Mouse (Mus musculus): Measurements from ENCODE around the gene Foxa2. TPM values are rescaled to one million over a fixed set of nuclear protein-coding genes. Genes with fewer than 3 reads are reported as not detected.

Gene Foxa2
- polyA plus RNA-seq, 1 experiment from 2014 or later, result 0.74 TPM

- WGBS, result under 1% methylated on average over 11 of the region's 11 CpGs
- Histone ChIP-seq H3K4me3 (ENCODE audit: low read depth, low read length) (no peak overlapping the region), H3K27ac (replicated peaks; ENCODE audit: low read depth, low read length) (no peak overlapping the region), H3K9me3 (ENCODE audit: control insufficient read depth, low read length) (no peaks in the 10 kb centered on the region), H3K4me2 (ENCODE audit: low read depth, low read length) (no peak overlapping the region), H3K36me3 (ENCODE audit: control insufficient read depth, insufficient read depth, low read length) (no peaks in the 10 kb centered on the region), H3K27me3 (replicated peaks; ENCODE audit: control insufficient read depth, insufficient read depth, low read length) (peaks cover 97% of the 10 kb centered on the region), H3K4me1 (ENCODE audit: control insufficient read depth, insufficient read depth, low read length) (no peaks in the 10 kb centered on the region), H3K9ac (ENCODE audit: low read depth, low read length) (no peak overlapping the region)
- no peak for ATAC-seq (ENCODE audit: low read depth)
- DNase-seq (ENCODE audit: low spot score), result no peak
Observed at GRCm38 (mm10) chr2:148030613-148030935, 16.2 kb downstream of the Foxa2 start.

DNA sequence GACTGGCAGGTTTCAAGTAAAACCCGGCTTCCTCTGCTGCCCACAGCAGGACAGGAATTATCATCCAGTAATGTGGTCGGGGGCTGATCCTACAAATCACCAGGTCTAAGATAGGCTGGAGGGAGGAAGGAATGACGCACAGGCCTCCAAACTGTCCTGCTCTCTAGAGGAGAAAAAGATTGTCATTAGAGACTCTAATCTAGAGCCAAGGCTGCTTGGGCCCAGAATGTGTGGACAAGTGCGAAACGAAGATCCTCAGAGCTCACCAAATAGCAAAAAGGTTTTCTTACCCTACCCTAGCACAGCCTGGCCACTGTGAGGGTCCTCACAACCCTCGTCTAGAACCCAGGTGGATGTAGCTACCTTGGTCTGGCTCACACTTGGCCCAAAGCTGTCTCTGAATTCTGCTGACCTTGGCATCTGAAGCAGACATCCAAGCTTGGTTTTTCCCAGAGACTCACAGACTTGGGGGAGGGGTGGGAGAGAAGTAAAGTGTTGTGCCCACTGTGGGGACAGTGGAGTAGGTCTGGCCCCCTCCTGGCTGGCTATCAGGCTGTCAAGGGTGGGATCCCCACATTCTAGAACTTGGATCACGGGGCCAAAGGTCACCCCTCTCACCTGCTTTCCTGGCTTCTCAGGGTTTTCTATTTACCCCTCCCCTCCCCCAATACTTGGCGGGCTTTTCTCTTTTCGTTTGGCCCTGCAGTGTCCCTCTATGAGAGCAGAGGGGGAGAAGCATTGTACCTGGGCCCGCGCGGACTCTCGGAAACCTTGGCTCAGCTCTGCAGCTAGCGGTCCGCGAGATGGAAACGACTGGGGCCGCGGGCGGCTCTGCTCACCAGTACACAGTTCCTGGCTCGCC lies 16.8 kb downstream of the Foxa2 start:
- Histone ChIP-seq H3K27me3 (replicated peaks; ENCODE audit: control insufficient read depth, insufficient read depth, low read length) (peaks cover 97% of the 10 kb centered on the region), H3K27ac (replicated peaks; ENCODE audit: low read depth, low read length) (no peak overlapping the region), H3K4me1 (ENCODE audit: control insufficient read depth, insufficient read depth, low read length) (no peaks in the 10 kb centered on the region), H3K36me3 (ENCODE audit: control insufficient read depth, insufficient read depth, low read length) (no peaks in the 10 kb centered on the region), H3K4me3 (ENCODE audit: low read depth, low read length) (no peak overlapping the region), H3K4me2 (ENCODE audit: low read depth, low read length) (no peak overlapping the region), H3K9ac (ENCODE audit: low read depth, low read length) (no peak overlapping the region), H3K9me3 (ENCODE audit: control insufficient read depth, low read length) (no peaks in the 10 kb centered on the region)
- no peak for ATAC-seq (ENCODE audit: low read depth)
- WGBS, result 2% methylated on average over 21 of the region's 21 CpGs
- no peak for DNase-seq (ENCODE audit: low spot score)

DNA sequence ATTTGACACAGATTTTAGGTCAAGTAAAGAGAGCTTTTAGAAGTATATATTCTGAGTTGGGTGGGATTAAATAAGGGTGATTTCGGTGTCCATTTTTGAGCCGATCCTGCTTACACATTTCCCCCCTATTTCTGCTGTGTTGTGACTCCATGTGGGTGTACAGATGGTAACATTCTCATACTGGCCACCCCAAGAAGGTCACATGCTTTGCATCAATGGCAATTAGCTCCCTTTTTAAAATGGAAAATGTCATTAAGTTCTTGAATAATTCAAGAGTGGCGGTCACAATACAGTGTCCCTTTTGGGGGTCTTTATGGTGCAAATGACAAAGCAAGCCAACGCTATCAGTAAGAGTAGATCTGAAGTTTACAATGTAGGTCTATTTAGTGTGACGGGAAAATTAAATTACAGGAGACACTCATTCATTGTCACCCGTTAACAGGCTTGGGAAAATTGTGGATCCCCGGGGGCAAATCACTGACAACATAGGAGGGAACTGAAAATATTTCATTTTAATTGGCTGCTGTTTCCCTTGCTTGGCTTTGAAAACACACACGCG lies 17.6 kb downstream of the Foxa2 start:
- ATAC-seq (ENCODE audit: low read depth) (no peak), DNase-seq (ENCODE audit: low spot score) (no peak)
- Histone ChIP-seq H3K4me3 (ENCODE audit: low read depth, low read length) (no peak overlapping the region), H3K36me3 (ENCODE audit: control insufficient read depth, insufficient read depth, low read length) (no peaks in the 10 kb centered on the region), H3K9ac (ENCODE audit: low read depth, low read length) (no peak overlapping the region), H3K27ac (replicated peaks; ENCODE audit: low read depth, low read length) (no peak overlapping the region), H3K4me1 (ENCODE audit: control insufficient read depth, insufficient read depth, low read length) (no peaks in the 10 kb centered on the region), H3K27me3 (replicated peaks; ENCODE audit: control insufficient read depth, insufficient read depth, low read length) (peaks cover 97% of the 10 kb centered on the region), H3K9me3 (ENCODE audit: control insufficient read depth, low read length) (no peaks in the 10 kb centered on the region), H3K4me2 (ENCODE audit: low read depth, low read length) (no peak overlapping the region)
- 19% methylated on average over 9 of the region's 9 CpGs for WGBS

DNA sequence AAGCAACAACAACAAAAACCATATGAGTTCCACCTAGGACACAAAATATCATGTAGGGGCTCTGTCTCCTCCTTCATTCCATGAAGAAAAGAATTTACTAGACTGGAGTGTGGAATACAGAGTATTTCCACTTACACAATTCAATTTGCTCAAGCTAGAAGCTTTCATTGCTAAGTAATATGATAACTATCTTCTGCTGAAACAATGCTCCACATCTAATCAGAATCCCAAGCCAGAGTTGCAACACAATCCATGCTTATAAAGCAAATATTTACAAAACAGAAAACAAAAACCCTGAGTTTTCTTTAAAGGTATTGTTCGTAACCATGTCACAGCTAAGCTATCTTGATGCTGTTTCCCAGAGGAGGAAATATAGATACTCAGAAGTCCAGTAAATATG lies 20.4 kb downstream of the Foxa2 start:
- peaks cover 98% of the 10 kb centered on the region for H3K27me3 ChIP-seq (replicated peaks; ENCODE audit: control insufficient read depth, insufficient read depth, low read length)
- H3K9me3 ChIP-seq (ENCODE audit: control insufficient read depth, low read length), result no peaks in the 10 kb centered on the region
- 81% methylated on average over 1 of the region's 1 CpGs for WGBS

DNA sequence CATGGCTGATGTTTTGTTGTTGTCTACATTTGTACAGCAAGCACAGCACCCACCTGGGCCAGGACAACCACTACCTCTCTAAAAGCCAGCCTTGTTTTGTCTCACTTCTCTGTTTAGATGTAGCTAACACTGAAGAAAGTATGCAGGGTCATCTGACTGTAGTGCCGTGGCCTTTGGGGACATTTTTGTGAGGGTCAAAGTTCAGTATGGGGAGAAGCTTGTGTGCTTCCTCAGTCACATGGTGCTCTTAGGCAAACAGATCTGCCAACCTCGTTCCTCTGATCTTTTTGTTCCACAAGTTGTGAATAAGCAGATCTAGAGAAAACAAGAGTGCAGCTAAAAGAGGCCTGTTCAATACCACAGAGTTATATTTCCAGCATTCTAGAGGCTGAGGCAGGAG lies 21.3 kb downstream of the Foxa2 start:
- Histone ChIP-seq H3K27ac (replicated peaks; ENCODE audit: low read depth, low read length) (no peak overlapping the region), H3K4me1 (ENCODE audit: control insufficient read depth, insufficient read depth, low read length) (no peaks in the 10 kb centered on the region), H3K4me3 (ENCODE audit: low read depth, low read length) (no peak overlapping the region), H3K9me3 (ENCODE audit: control insufficient read depth, low read length) (no peaks in the 10 kb centered on the region), H3K9ac (ENCODE audit: low read depth, low read length) (no peak overlapping the region), H3K4me2 (ENCODE audit: low read depth, low read length) (no peak overlapping the region), H3K27me3 (replicated peaks; ENCODE audit: control insufficient read depth, insufficient read depth, low read length) (peaks cover 99% of the 10 kb centered on the region), H3K36me3 (ENCODE audit: control insufficient read depth, insufficient read depth, low read length) (no peaks in the 10 kb centered on the region)
- ATAC-seq (ENCODE audit: low read depth) (no peak), DNase-seq (ENCODE audit: low spot score) (no peak)
- 10% methylated on average over 2 of the region's 2 CpGs for WGBS

More for the DNA sequence above, 20.4 kb downstream of the Foxa2 start:
- Histone ChIP-seq H3K9ac (ENCODE audit: low read depth, low read length) (no peak overlapping the region), H3K4me1 (ENCODE audit: control insufficient read depth, insufficient read depth, low read length) (no peaks in the 10 kb centered on the region), H3K4me3 (ENCODE audit: low read depth, low read length) (no peak overlapping the region), H3K36me3 (ENCODE audit: control insufficient read depth, insufficient read depth, low read length) (no peaks in the 10 kb centered on the region), H3K4me2 (ENCODE audit: low read depth, low read length) (no peak overlapping the region), H3K27ac (replicated peaks; ENCODE audit: low read depth, low read length) (no peak overlapping the region)
- no peak for DNase-seq (ENCODE audit: low spot score)
- ATAC-seq (ENCODE audit: low read depth), result no peak

DNA sequence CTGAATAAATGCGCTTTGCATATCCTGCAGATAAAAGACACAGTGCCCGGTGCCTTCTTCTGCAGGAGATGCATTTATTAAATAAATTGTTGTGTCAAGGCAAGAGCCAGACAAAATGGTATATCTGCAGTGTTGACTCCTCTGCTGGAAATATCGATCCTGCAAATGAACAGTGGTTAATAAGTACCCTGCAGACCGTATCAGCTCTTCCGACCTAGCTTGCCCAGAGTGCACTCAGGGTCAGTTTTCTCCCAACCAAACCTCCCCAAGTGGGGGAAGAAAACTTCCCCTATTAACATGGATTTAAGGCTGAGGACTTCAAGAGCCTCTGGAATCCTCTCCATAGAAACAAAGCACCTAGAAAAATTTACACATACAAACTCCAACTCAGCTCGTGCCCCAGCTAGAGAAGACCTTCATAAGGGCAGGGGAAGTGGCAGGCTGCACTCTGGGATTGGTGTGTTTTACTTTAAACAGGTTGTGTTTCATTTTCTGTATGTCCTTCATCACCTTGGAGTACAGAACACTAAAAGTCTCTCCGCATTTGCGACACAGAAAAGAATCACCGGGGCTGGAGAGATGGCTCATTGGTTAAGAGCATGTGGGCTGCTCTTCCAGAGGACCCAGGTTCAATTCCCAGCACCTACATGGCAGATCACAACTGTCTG lies 22.4 kb downstream of the Foxa2 start:
- Histone ChIP-seq H3K4me3 (ENCODE audit: low read depth, low read length) (no peak overlapping the region), H3K9me3 (ENCODE audit: control insufficient read depth, low read length) (no peaks in the 10 kb centered on the region), H3K4me1 (ENCODE audit: control insufficient read depth, insufficient read depth, low read length) (no peaks in the 10 kb centered on the region), H3K4me2 (ENCODE audit: low read depth, low read length) (no peak overlapping the region), H3K9ac (ENCODE audit: low read depth, low read length) (no peak overlapping the region), H3K27ac (replicated peaks; ENCODE audit: low read depth, low read length) (no peak overlapping the region), H3K27me3 (replicated peaks; ENCODE audit: control insufficient read depth, insufficient read depth, low read length) (peaks cover 98% of the 10 kb centered on the region), H3K36me3 (ENCODE audit: control insufficient read depth, insufficient read depth, low read length) (no peaks in the 10 kb centered on the region)
- DNase-seq (ENCODE audit: low spot score), result no peak
- no peak for ATAC-seq (ENCODE audit: low read depth)
- WGBS, result 69% methylated on average over 9 of the region's 9 CpGs

GRCm38 (mm10) chr2:148023340-148023806 lies 23.4 kb downstream of the Foxa2 start:
- H3K4me3 ChIP-seq (ENCODE audit: low read depth, low read length), result no peak overlapping the region
- H3K27ac ChIP-seq (replicated peaks; ENCODE audit: low read depth, low read length), result no peak overlapping the region
- H3K27me3 ChIP-seq (replicated peaks; ENCODE audit: control insufficient read depth, insufficient read depth, low read length), result peaks cover 94% of the 10 kb centered on the region
- H3K4me1 ChIP-seq (ENCODE audit: control insufficient read depth, insufficient read depth, low read length), result no peaks in the 10 kb centered on the region
- no peaks in the 10 kb centered on the region for H3K9me3 ChIP-seq (ENCODE audit: control insufficient read depth, low read length)
- 12% methylated on average over 12 of the region's 12 CpGs for WGBS
- ATAC-seq (ENCODE audit: low read depth) (no peak), DNase-seq (ENCODE audit: low spot score) (no peak)
- no peaks in the 10 kb centered on the region for H3K36me3 ChIP-seq (ENCODE audit: control insufficient read depth, insufficient read depth, low read length)
- H3K9ac ChIP-seq (ENCODE audit: low read depth, low read length), result no peak overlapping the region
- H3K4me2 ChIP-seq (ENCODE audit: low read depth, low read length), result no peak overlapping the region

DNA sequence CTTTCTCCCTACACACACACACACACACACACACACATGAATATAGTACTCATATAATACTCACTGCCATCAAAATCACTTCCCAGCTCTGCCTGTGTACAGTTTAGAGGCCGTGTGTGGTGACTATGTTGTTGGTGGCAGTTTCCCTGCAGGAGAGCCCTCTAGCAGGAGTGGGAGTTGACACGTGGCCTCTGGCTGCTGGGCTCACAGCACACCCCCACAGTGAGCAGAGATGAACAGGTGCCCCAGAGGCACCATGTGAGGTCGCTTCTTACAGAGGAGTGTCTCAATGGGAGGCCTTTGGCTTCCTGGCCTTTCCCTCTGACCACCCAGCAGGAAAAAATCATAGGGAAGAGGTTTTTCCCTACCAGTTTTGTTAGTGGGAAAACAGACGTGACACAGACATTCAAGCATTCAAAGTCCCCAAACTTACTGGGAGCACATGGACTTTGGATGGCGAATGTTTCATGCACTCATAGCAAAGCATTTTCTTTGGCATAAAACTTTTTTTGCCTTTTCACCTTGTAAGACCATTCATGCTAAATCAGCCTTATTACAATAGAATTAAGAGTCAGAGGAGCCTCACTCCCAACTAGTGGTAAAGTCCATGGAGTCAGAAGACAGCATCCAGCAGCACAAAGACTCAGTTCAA lies 24.7 kb downstream of the Foxa2 start:
- Histone ChIP-seq H3K27ac (replicated peaks; ENCODE audit: low read depth, low read length) (no peak overlapping the region), H3K27me3 (replicated peaks; ENCODE audit: control insufficient read depth, insufficient read depth, low read length) (peaks cover 86% of the 10 kb centered on the region), H3K36me3 (ENCODE audit: control insufficient read depth, insufficient read depth, low read length) (no peaks in the 10 kb centered on the region), H3K4me3 (ENCODE audit: low read depth, low read length) (no peak overlapping the region), H3K4me2 (ENCODE audit: low read depth, low read length) (no peak overlapping the region), H3K4me1 (ENCODE audit: control insufficient read depth, insufficient read depth, low read length) (no peaks in the 10 kb centered on the region), H3K9ac (ENCODE audit: low read depth, low read length) (no peak overlapping the region), H3K9me3 (ENCODE audit: control insufficient read depth, low read length) (no peaks in the 10 kb centered on the region)
- ATAC-seq (ENCODE audit: low read depth) (no peak), DNase-seq (ENCODE audit: low spot score) (no peak)
- WGBS, result 12% methylated on average over 5 of the region's 5 CpGs
